Mouse (Mus musculus) heart, postnatal 0 days (tissue): ENCODE data around the gene Gab1.
A peak's percentile ranks its signal among the peaks of the same experiment; 100 is the strongest.

Source experiments
- CTCF ChIP-seq: IDR thresholded peaks from 2 replicates; pipeline ENCODE4 v1.5.1; 2016; ENCODE audit warnings: antibody characterized with exemption, control low read depth, low read depth
- EP300 ChIP-seq: IDR thresholded peaks from 2 replicates; pipeline ENCODE4 v1.6.1; 2016; ENCODE audit warnings: antibody characterized with exemption, low read depth

GRCm38 (mm10) chr8:80813439-80813838 lies 66.9 kb downstream of the Gab1 start:
- peak; percentile 68 for TF ChIP-seq CTCF
- TF ChIP-seq EP300 = no peak
